Mouse (Mus musculus) lung, embryonic 16.5 days (tissue): ENCODE results near the gene Lmx1a. TPM values are rescaled to one million over a fixed set of nuclear protein-coding genes. Genes with fewer than 3 reads are reported as not detected.

Experiments used
- ATAC-seq: fragments of 200-750 bp; cut with Nextera tagmentation; 2 replicates; pipeline ENCODE4 v1.8.0; 2017; ENCODE audit warnings: low read depth, mild to moderate bottlenecking, moderate library complexity
- H3K27ac ChIP-seq: fragments of 300-500 bp; sonication (generic); 2 replicates; pipeline ENCODE4 v1.5.1; 2014; ENCODE audit warnings: mild to moderate bottlenecking, control low read depth, low read length
- H3K27me3 ChIP-seq: fragments of 300-500 bp; sonication (generic); 2 replicates; pipeline ENCODE4 v1.6.1; 2014; ENCODE audit warnings: low read depth, low read length, mixed read lengths; ENCODE audit not compliant: control insufficient read depth, insufficient read depth
- H3K36me3 ChIP-seq: fragments of 300-500 bp; sonication (generic); 2 replicates; pipeline ENCODE4 v1.6.1; 2014; ENCODE audit warnings: low read length; ENCODE audit not compliant: control insufficient read depth, insufficient read depth
- H3K4me1 ChIP-seq: fragments of 300-500 bp; sonication (generic); replicated peaks from 2 replicates; pipeline ENCODE4 v1.6.1; 2014; ENCODE audit warnings: low read length, mixed read lengths; ENCODE audit not compliant: control insufficient read depth, insufficient read depth
- H3K4me2 ChIP-seq: fragments of 300-500 bp; sonication (generic); 2 replicates; pipeline ENCODE4 v1.6.1; 2014; ENCODE audit warnings: low read depth, low read length, control low read depth
- H3K4me3 ChIP-seq: fragments of 300-500 bp; sonication (generic); 2 replicates; pipeline ENCODE4 v1.5.1; 2014; ENCODE audit warnings: mild to moderate bottlenecking, low read length, control low read depth
- H3K9ac ChIP-seq: fragments of 300-500 bp; sonication (generic); 2 replicates; pipeline ENCODE4 v1.6.1; 2014; ENCODE audit warnings: low read length, control low read depth
- H3K9me3 ChIP-seq: fragments of 300-500 bp; sonication (generic); 2 replicates; pipeline ENCODE4 v1.6.1; 2016; ENCODE audit warnings: low read length; ENCODE audit not compliant: control insufficient read depth
- WGBS: fragments of 180-500 bp; shearing (Covaris S2); extraction: QIAGEN DNeasy Blood & Tissue Kit; methylation state at CpG from one replicate; pipeline ENCODE4 v1.1.7; 2014; 5-methylcytosine and 5-hydroxymethylcytosine counted together
- polyA plus RNA-seq: library from polyadenylated mRNA; unstranded; fragments of >200 nt; fragmentation: Nextera tagmentation; extraction: Ambion mirVana; gene quantifications from 2 replicates; pipeline ENCODE4 v1.2.1, GENCODE M21; 2015

Gene Lmx1a
- polyA plus RNA-seq, 1 experiment from 2014 or later: not detected

DNA sequence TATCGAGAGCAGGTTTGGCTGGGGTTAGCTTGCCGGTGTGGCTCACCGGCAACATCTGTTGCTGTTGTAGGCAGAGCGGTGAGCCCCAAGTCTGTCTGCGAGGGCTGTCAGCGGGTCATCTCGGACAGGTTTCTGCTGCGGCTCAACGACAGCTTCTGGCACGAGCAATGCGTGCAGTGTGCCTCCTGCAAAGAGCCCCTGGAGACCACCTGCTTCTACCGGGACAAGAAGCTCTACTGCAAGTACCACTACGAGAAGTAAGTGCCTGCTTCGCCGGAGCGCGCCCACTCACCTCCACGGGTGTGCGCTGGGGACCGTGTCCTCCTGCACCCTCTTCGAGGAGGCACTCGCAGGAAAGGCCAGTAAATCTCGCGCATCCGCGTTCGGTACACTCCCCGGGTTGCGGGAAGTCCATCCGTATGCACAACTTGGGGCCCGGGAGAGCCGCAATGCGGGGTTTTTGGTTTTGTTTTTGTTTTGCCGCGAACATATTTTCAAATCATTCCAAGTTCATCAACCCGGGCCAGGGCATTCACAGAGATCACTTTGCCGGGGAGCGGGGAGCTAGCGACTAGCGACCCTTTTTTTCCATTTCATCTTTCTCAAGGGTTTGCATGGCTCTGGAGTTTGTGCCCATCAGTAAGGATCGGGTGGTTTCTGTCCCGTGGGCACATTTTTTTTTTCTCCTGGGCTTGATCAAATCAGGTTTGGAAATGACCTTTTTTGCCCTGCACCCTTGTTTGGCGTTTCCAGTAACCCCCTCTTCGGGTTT lies 3.1 kb downstream of the Lmx1a start:
- ATAC-seq: no peak
- Histone ChIP-seq H3K27me3 (peaks cover 89% of the 10 kb centered on the region), H3K4me2 (peak overlapping the region; percentile 19), H3K9me3 (no peaks in the 10 kb centered on the region), H3K9ac (no peak overlapping the region), H3K4me3 (peak overlapping the region; percentile 27), H3K4me1 (peaks cover 11% of the 10 kb centered on the region), H3K27ac (no peak overlapping the region), H3K36me3 (no peaks in the 10 kb centered on the region)
- under 1% methylated on average over 44 of the region's 44 CpGs for WGBS

DNA sequence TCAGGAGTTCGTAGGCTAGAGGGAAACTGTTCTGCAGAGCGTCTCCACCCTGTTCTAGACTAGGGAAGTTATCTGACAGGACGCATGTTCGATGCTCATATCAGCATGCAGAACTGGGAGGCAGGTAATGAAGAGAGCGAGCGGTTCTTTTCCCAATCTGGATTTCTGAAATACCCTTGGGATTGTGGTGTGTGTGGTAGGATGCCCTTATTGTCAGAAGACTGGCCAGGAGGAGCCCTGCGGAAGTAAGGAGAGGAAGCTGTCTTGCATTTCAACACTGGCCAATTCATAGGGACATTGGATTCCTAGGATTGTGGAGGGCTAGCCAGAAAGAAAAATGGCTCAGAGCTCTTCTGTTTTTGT lies 3.6 kb downstream of the Lmx1a start:
- H3K27me3 ChIP-seq: peaks cover 83% of the 10 kb centered on the region
- H3K4me3 ChIP-seq: no peak overlapping the region
- no peak for ATAC-seq
- no peak overlapping the region for H3K4me2 ChIP-seq
- peaks cover 11% of the 10 kb centered on the region for H3K4me1 ChIP-seq
- H3K9ac ChIP-seq: no peak overlapping the region
- no peak overlapping the region for H3K27ac ChIP-seq
- WGBS: 3% methylated on average over 7 of the region's 7 CpGs
- no peaks in the 10 kb centered on the region for H3K36me3 ChIP-seq
- no peaks in the 10 kb centered on the region for H3K9me3 ChIP-seq

- no peaks in the 10 kb centered on the region for H3K36me3 ChIP-seq
- H3K9ac ChIP-seq: no peak overlapping the region
- peaks cover 74% of the 10 kb centered on the region for H3K27me3 ChIP-seq
- no peak overlapping the region for H3K4me2 ChIP-seq
- no peak overlapping the region for H3K4me3 ChIP-seq
- ATAC-seq: no peak
- 3% methylated on average over 9 of the region's 9 CpGs for WGBS
- no peak overlapping the region for H3K27ac ChIP-seq
- no peaks in the 10 kb centered on the region for H3K9me3 ChIP-seq
- H3K4me1 ChIP-seq: peaks cover 5% of the 10 kb centered on the region
Observed at GRCm38 (mm10) chr1:167693499-167694240, 4.6 kb downstream of the Lmx1a start.

GRCm38 (mm10) chr1:167694731-167695130 lies 5.7 kb downstream of the Lmx1a start:
- no peak for ATAC-seq
- Histone ChIP-seq H3K4me2 (no peak overlapping the region), H3K9me3 (no peaks in the 10 kb centered on the region), H3K4me3 (no peak overlapping the region), H3K4me1 (no peaks in the 10 kb centered on the region; the same call in 1 of the 2 replicates), H3K27ac (no peak overlapping the region), H3K27me3 (peaks cover 68% of the 10 kb centered on the region), H3K9ac (no peak overlapping the region), H3K36me3 (no peaks in the 10 kb centered on the region)
- WGBS: 18% methylated on average over 3 of the region's 3 CpGs

GRCm38 (mm10) chr1:167695910-167696459 lies 6.9 kb downstream of the Lmx1a start:
- peaks cover 59% of the 10 kb centered on the region for H3K27me3 ChIP-seq
- ATAC-seq: peak; percentile 36; the same call in 1 of the 2 replicates
- no peaks in the 10 kb centered on the region for H3K9me3 ChIP-seq
- H3K27ac ChIP-seq: no peak overlapping the region
- no peak overlapping the region for H3K9ac ChIP-seq
- no peaks in the 10 kb centered on the region; the same call in 1 of the 2 replicates for H3K4me1 ChIP-seq
- 27% methylated on average over 11 of the region's 11 CpGs for WGBS
- no peak overlapping the region for H3K4me3 ChIP-seq
- H3K36me3 ChIP-seq: no peaks in the 10 kb centered on the region
- H3K4me2 ChIP-seq: no peak overlapping the region

- H3K9ac ChIP-seq: no peak overlapping the region
- H3K36me3 ChIP-seq: no peaks in the 10 kb centered on the region
- 0 out of 2 replicates have a peak, but pooled peaks cover 2% of the 10 kb centered on the region for H3K9me3 ChIP-seq
- WGBS: 60% methylated on average over 6 of the region's 6 CpGs
- no peak overlapping the region for H3K27ac ChIP-seq
- peaks cover 25% of the 10 kb centered on the region for H3K27me3 ChIP-seq
- ATAC-seq: no peak
- H3K4me1 ChIP-seq: no peaks in the 10 kb centered on the region
- H3K4me3 ChIP-seq: no peak overlapping the region
- H3K4me2 ChIP-seq: no peak overlapping the region
Observed at GRCm38 (mm10) chr1:167699706-167700105, 10.7 kb downstream of the Lmx1a start.

- WGBS: 22% methylated on average over 7 of the region's 7 CpGs
- H3K4me2 ChIP-seq: no peak overlapping the region
- ATAC-seq: no peak
- no peak overlapping the region for H3K9ac ChIP-seq
- 0 out of 2 replicates have a peak, but pooled peaks cover 2% of the 10 kb centered on the region for H3K9me3 ChIP-seq
- no peak overlapping the region for H3K4me3 ChIP-seq
- peaks cover 20% of the 10 kb centered on the region for H3K27me3 ChIP-seq
- H3K27ac ChIP-seq: no peak overlapping the region
- H3K36me3 ChIP-seq: no peaks in the 10 kb centered on the region
- no peaks in the 10 kb centered on the region for H3K4me1 ChIP-seq
Observed at GRCm38 (mm10) chr1:167700221-167700620, 11.2 kb downstream of the Lmx1a start.

DNA sequence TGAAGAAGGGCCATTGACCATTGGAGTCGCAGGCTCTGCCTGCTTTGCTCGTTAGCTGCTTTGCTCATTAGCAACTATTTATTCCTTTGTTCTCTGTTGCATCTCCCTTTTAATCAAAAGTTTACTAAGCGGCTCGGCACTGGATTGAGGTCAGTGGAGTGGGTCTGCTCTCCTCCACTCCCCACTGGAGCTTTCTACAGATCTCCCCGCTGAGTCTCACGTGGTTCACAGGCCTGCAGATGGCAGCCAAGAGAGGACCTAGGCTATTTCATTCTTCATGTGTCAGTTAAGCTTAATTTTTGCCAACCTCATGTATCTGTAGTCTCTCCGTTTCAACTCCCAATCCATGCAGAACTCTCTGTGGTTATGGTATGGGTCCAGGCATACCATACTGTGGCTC lies 16.5 kb downstream of the Lmx1a start:
- WGBS: 76% methylated on average over 7 of the region's 7 CpGs
- 0 out of 2 replicates have a peak, but pooled peaks cover 2% of the 10 kb centered on the region for H3K9me3 ChIP-seq

GRCm38 (mm10) chr1:167708761-167709160 lies 19.7 kb downstream of the Lmx1a start:
- Histone ChIP-seq H3K4me1 (no peaks in the 10 kb centered on the region), H3K4me2 (no peak overlapping the region), H3K9ac (no peak overlapping the region), H3K27me3 (no peaks in the 10 kb centered on the region), H3K36me3 (no peaks in the 10 kb centered on the region), H3K27ac (no peak overlapping the region), H3K4me3 (no peak overlapping the region), H3K9me3 (no peaks in the 10 kb centered on the region)
- WGBS: 34% methylated on average over 5 of the region's 5 CpGs
- no peak for ATAC-seq

More for the DNA sequence above, 16.5 kb downstream of the Lmx1a start:
- ATAC-seq: no peak
- Histone ChIP-seq H3K27ac (no peak overlapping the region), H3K36me3 (no peaks in the 10 kb centered on the region), H3K9ac (no peak overlapping the region), H3K27me3 (no peaks in the 10 kb centered on the region; the same call in 1 of the 2 replicates), H3K4me2 (no peak overlapping the region), H3K4me1 (no peaks in the 10 kb centered on the region), H3K4me3 (no peak overlapping the region)
